Mouse (Mus musculus): ENCODE data around the gene Ebf1. TPM values are rescaled to one million over a fixed set of nuclear protein-coding genes. Genes with fewer than 3 reads are reported as not detected.

Ebf1 gene
- polyA plus RNA-seq, 1 experiment from 2014 or later = 14.5 TPM

DNA sequence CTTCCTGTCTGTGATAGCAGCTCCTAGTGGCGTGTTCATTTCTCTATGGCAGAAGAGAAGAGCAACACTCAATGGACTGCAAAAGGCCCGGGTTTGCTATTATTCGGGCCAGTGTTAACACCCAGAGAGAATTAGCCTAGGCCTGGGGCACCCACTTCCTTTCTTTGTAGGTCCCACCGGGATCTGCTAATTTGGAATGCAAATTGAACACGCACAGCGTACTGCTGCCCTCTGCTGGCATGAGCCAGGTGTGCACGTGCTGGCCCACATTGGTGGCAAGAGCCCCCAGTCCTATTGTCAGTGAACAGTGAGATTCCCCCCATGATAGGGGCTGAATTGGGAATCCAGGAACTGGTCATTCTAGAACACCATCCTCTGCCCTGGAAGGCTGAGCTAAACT, 391.0 kb downstream of the Ebf1 start:
- H3K27ac ChIP-seq (ENCODE audit: low read depth, low read length) = no peak overlapping the region
- no peaks in the 10 kb centered on the region for H3K27me3 ChIP-seq (ENCODE audit: control insufficient read depth, insufficient read depth, low read length)
- no peaks in the 10 kb centered on the region for H3K4me1 ChIP-seq (ENCODE audit: control insufficient read depth, insufficient read depth, low read length)
- ATAC-seq (replicated peaks; ENCODE audit: insufficient number of reproducible peaks, low FRiP score, low TSS enrichment) = no peak
- no peaks in the 10 kb centered on the region for H3K9me3 ChIP-seq (replicated peaks; ENCODE audit: control insufficient read depth, low read length)
- WGBS (ENCODE audit: insufficient replicate concordance) = 6% methylated on average over 7 of the region's 7 CpGs
- H3K4me2 ChIP-seq = peak overlapping the region; percentile 56
- no peaks in the 10 kb centered on the region for H3K36me3 ChIP-seq (ENCODE audit: control insufficient read depth, insufficient read depth, low read length)
- H3K4me3 ChIP-seq (ENCODE audit: low read depth, low read length) = 0 out of 2 replicates have a peak overlapping the region, but pooled peaks have one; percentile 6
- no peak overlapping the region for H3K9ac ChIP-seq (ENCODE audit: low read depth, low read length)

GRCm38 (mm10) chr11:45008760-45009159, 391.6 kb downstream of the Ebf1 start:
- Histone ChIP-seq H3K9ac (ENCODE audit: low read depth, low read length) (no peak overlapping the region), H3K4me1 (ENCODE audit: control insufficient read depth, insufficient read depth, low read length) (no peaks in the 10 kb centered on the region), H3K9me3 (replicated peaks; ENCODE audit: control insufficient read depth, low read length) (no peaks in the 10 kb centered on the region), H3K4me2 (no peak overlapping the region), H3K36me3 (ENCODE audit: control insufficient read depth, insufficient read depth, low read length) (no peaks in the 10 kb centered on the region), H3K4me3 (ENCODE audit: low read depth, low read length) (no peak overlapping the region), H3K27ac (ENCODE audit: low read depth, low read length) (no peak overlapping the region), H3K27me3 (ENCODE audit: control insufficient read depth, insufficient read depth, low read length) (no peaks in the 10 kb centered on the region)
- ATAC-seq (replicated peaks; ENCODE audit: insufficient number of reproducible peaks, low FRiP score, low TSS enrichment) = no peak
- 85% methylated on average over 5 of the region's 5 CpGs for WGBS (ENCODE audit: insufficient replicate concordance)

DNA sequence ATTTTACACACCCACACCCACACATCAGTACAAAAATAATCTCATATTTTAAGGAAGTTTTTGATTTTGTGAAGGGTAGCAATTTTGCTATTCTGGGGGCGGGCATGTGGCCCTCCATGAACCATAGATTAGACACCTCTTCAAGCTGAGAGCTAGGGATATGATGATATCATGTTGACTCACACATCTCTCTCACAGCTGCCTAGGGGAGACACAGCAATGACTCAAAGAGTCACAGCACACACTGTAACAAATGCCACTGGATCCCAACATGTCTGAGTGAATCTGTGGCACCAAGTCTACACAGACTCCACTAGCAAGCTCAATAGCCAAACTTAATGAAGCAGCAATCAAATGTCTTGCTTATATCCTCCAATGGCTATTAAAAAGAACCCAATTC, 395.0 kb downstream of the Ebf1 start:
- Histone ChIP-seq H3K4me1 (ENCODE audit: control insufficient read depth, insufficient read depth, low read length) (no peaks in the 10 kb centered on the region), H3K27ac (ENCODE audit: low read depth, low read length) (no peak overlapping the region), H3K27me3 (ENCODE audit: control insufficient read depth, insufficient read depth, low read length) (no peaks in the 10 kb centered on the region), H3K4me2 (no peak overlapping the region), H3K9ac (ENCODE audit: low read depth, low read length) (no peak overlapping the region), H3K9me3 (replicated peaks; ENCODE audit: control insufficient read depth, low read length) (no peaks in the 10 kb centered on the region), H3K36me3 (ENCODE audit: control insufficient read depth, insufficient read depth, low read length) (no peaks in the 10 kb centered on the region), H3K4me3 (ENCODE audit: low read depth, low read length) (no peak overlapping the region)
- 63% methylated on average over 1 of the region's 1 CpGs for WGBS (ENCODE audit: insufficient replicate concordance)
- ATAC-seq (replicated peaks; ENCODE audit: insufficient number of reproducible peaks, low FRiP score, low TSS enrichment) = no peak

DNA sequence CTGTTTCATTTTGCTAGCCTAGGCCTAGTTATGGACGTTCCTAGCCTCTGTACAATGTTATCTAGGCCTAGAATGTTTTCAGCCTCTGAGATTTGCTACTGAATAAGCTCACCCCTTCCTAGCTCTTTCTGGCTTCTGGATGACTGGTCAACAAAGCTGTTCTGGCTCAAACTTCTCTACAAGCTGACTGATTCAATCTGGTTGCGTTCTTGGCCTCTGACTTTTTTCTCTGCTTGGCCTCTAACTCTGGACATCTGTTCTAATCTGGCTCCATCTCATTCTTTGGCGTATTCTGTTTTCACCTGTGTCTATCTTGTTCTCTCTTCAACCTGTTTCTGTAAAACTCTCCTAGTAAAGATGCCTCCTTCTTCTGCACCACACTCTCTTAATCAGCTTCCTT, 400.4 kb downstream of the Ebf1 start:
- 74% methylated on average over 3 of the region's 3 CpGs for WGBS (ENCODE audit: insufficient replicate concordance)
- H3K4me2 ChIP-seq = no peak overlapping the region
- H3K36me3 ChIP-seq (ENCODE audit: control insufficient read depth, insufficient read depth, low read length) = no peaks in the 10 kb centered on the region
- no peak overlapping the region for H3K9ac ChIP-seq (ENCODE audit: low read depth, low read length)
- no peak overlapping the region for H3K4me3 ChIP-seq (ENCODE audit: low read depth, low read length)
- H3K27ac ChIP-seq (ENCODE audit: low read depth, low read length) = no peak overlapping the region
- H3K4me1 ChIP-seq (ENCODE audit: control insufficient read depth, insufficient read depth, low read length) = no peaks in the 10 kb centered on the region
- no peaks in the 10 kb centered on the region for H3K9me3 ChIP-seq (replicated peaks; ENCODE audit: control insufficient read depth, low read length)
- H3K27me3 ChIP-seq (ENCODE audit: control insufficient read depth, insufficient read depth, low read length) = no peaks in the 10 kb centered on the region
- no peak for ATAC-seq (replicated peaks; ENCODE audit: insufficient number of reproducible peaks, low FRiP score, low TSS enrichment)

DNA sequence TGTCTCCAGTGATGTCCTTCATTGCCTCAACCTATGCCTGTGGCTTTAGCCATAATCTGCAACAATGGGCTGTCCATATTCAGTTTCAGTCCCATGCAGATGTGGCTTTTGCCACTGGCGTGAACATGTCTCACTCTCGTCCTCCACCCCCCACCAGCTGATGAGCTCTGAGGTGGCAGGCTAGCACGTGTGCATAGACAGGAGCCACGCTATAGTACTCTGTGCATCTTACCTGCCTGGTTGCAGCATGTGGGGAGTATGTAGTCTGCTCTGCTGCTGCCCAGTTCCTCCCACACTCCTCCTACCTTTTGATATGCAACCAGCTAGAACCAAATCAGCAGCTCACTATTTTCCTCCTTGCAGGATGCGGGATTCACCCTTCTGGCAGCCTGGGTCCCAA, 408.9 kb downstream of the Ebf1 start:
- no peak overlapping the region for H3K27ac ChIP-seq (ENCODE audit: low read depth, low read length)
- H3K36me3 ChIP-seq (ENCODE audit: control insufficient read depth, insufficient read depth, low read length) = no peaks in the 10 kb centered on the region
- no peaks in the 10 kb centered on the region for H3K9me3 ChIP-seq (replicated peaks; ENCODE audit: control insufficient read depth, low read length)
- 77% methylated on average over 5 of the region's 5 CpGs for WGBS (ENCODE audit: insufficient replicate concordance)
- no peak overlapping the region for H3K4me3 ChIP-seq (ENCODE audit: low read depth, low read length)
- no peaks in the 10 kb centered on the region for H3K4me1 ChIP-seq (ENCODE audit: control insufficient read depth, insufficient read depth, low read length)
- no peak overlapping the region for H3K9ac ChIP-seq (ENCODE audit: low read depth, low read length)
- H3K4me2 ChIP-seq = no peak overlapping the region
- no peaks in the 10 kb centered on the region for H3K27me3 ChIP-seq (ENCODE audit: control insufficient read depth, insufficient read depth, low read length)
- no peak for ATAC-seq (replicated peaks; ENCODE audit: insufficient number of reproducible peaks, low FRiP score, low TSS enrichment)

GRCm38 (mm10) chr11:45026674-45027073, 409.6 kb downstream of the Ebf1 start:
- H3K4me2 ChIP-seq = peak overlapping the region; percentile 23

DNA sequence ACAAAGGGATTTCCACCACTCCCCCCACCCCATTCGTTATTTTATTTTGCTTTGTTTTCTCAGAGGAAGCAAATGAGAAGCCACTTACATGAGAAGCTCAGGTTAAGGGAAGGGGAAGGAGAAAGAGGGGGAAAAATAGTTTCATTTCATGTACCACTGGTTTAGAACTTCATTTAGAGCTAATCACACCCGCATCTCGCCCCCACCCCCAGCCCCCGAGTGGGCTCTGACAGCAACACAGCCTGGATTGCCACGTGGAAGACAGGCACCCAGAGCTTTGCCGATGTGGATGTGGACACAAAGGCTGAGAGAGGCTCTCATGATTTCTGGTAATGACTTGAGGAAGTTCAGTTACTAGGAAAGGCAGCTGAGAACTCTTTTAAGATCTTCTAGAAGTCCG, 410.0 kb downstream of the Ebf1 start:
- WGBS (ENCODE audit: insufficient replicate concordance) = 50% methylated on average over 7 of the region's 7 CpGs
- no peaks in the 10 kb centered on the region for H3K4me1 ChIP-seq (ENCODE audit: control insufficient read depth, insufficient read depth, low read length)
- H3K27ac ChIP-seq (ENCODE audit: low read depth, low read length) = no peak overlapping the region
- no peaks in the 10 kb centered on the region for H3K36me3 ChIP-seq (ENCODE audit: control insufficient read depth, insufficient read depth, low read length)
- H3K4me3 ChIP-seq (ENCODE audit: low read depth, low read length) = no peak overlapping the region
- peak overlapping the region; percentile 36; the same call in 1 of the 2 replicates for H3K9ac ChIP-seq (ENCODE audit: low read depth, low read length)
- no peaks in the 10 kb centered on the region for H3K9me3 ChIP-seq (replicated peaks; ENCODE audit: control insufficient read depth, low read length)
- peak overlapping the region; percentile 23 for H3K4me2 ChIP-seq
- H3K27me3 ChIP-seq (ENCODE audit: control insufficient read depth, insufficient read depth, low read length) = no peaks in the 10 kb centered on the region
- ATAC-seq (replicated peaks; ENCODE audit: insufficient number of reproducible peaks, low FRiP score, low TSS enrichment) = no peak

More at GRCm38 (mm10) chr11:45026674-45027073, 409.6 kb downstream of the Ebf1 start:
- Histone ChIP-seq H3K9me3 (replicated peaks; ENCODE audit: control insufficient read depth, low read length) (no peaks in the 10 kb centered on the region), H3K4me1 (ENCODE audit: control insufficient read depth, insufficient read depth, low read length) (no peaks in the 10 kb centered on the region), H3K9ac (ENCODE audit: low read depth, low read length) (peak overlapping the region; percentile 36; the same call in 1 of the 2 replicates), H3K4me3 (ENCODE audit: low read depth, low read length) (no peak overlapping the region), H3K27ac (ENCODE audit: low read depth, low read length) (no peak overlapping the region), H3K36me3 (ENCODE audit: control insufficient read depth, insufficient read depth, low read length) (no peaks in the 10 kb centered on the region), H3K27me3 (ENCODE audit: control insufficient read depth, insufficient read depth, low read length) (no peaks in the 10 kb centered on the region)
- no peak for ATAC-seq (replicated peaks; ENCODE audit: insufficient number of reproducible peaks, low FRiP score, low TSS enrichment)
- 20% methylated on average over 11 of the region's 11 CpGs for WGBS (ENCODE audit: insufficient replicate concordance)

GRCm38 (mm10) chr11:45055744-45056610, 438.9 kb downstream of the Ebf1 start:
- no peak overlapping the region for H3K27ac ChIP-seq (ENCODE audit: low read depth, low read length)
- 81% methylated on average over 7 of the region's 7 CpGs for WGBS (ENCODE audit: insufficient replicate concordance)
- no peak overlapping the region for H3K4me3 ChIP-seq (ENCODE audit: low read depth, low read length)
- no peaks in the 10 kb centered on the region for H3K9me3 ChIP-seq (replicated peaks; ENCODE audit: control insufficient read depth, low read length)
- H3K27me3 ChIP-seq (ENCODE audit: control insufficient read depth, insufficient read depth, low read length) = no peaks in the 10 kb centered on the region
- no peaks in the 10 kb centered on the region for H3K4me1 ChIP-seq (ENCODE audit: control insufficient read depth, insufficient read depth, low read length)
- no peaks in the 10 kb centered on the region for H3K36me3 ChIP-seq (ENCODE audit: control insufficient read depth, insufficient read depth, low read length)
- no peak overlapping the region for H3K9ac ChIP-seq (ENCODE audit: low read depth, low read length)
- H3K4me2 ChIP-seq = no peak overlapping the region
- no peak for ATAC-seq (replicated peaks; ENCODE audit: insufficient number of reproducible peaks, low FRiP score, low TSS enrichment)

Measured in heart, embryonic 11.5 days (tissue).